Mouse (Mus musculus) layer of hippocampus, postnatal 36 days (tissue): ENCODE data around the gene Ush1g. TPM values are rescaled to one million over a fixed set of nuclear protein-coding genes. Genes with fewer than 3 reads are reported as not detected.

Source experiments
- DNase-seq, 2 experiments: peaks; one replicate each; pipeline ENCODE4 v3.0.0; 2022
- total RNA-seq, 2 experiments: library from RNA; stranded (reverse); gene quantifications; 2 replicates each; pipeline ENCODE4 v1.2.3; 2021

Ush1g gene
- total RNA-seq, 2 experiments from 2014 or later: 0.30 to 0.35 TPM

GRCm38 (mm10) chr11:115329339-115329738 lies 7.5 kb upstream of the Ush1g start:
- DNase-seq: no peak

- DNase-seq: no peak
Measured at GRCm38 (mm10) chr11:115326730-115327129, 4.9 kb upstream of the Ush1g start.

- DNase-seq: no peak
Measured at GRCm38 (mm10) chr11:115323354-115323753, 1.5 kb upstream of the Ush1g start.

GRCm38 (mm10) chr11:115319704-115320383 lies 2.0 kb downstream of the Ush1g start:
- DNase-seq: no peak

- DNase-seq: no peak
Measured at GRCm38 (mm10) chr11:115318245-115319027, 3.4 kb downstream of the Ush1g start.

GRCm38 (mm10) chr11:115317204-115317603 lies 4.6 kb downstream of the Ush1g start:
- DNase-seq: no peak

GRCm38 (mm10) chr11:115314249-115314648 lies 7.6 kb downstream of the Ush1g start:
- no peak for DNase-seq

GRCm38 (mm10) chr11:115308781-115309180 lies 13.1 kb downstream of the Ush1g start:
- DNase-seq: no peak

- no peak for DNase-seq
Measured at GRCm38 (mm10) chr11:115306863-115307262, 15.0 kb downstream of the Ush1g start, which contains the start of gene Otop2. Gene Otop2, plus strand, starts transcription at chr11:115307163.

GRCm38 (mm10) chr11:115303167-115303566 lies 18.7 kb downstream of the Ush1g start:
- DNase-seq: no peak

- no peak for DNase-seq
Measured at GRCm38 (mm10) chr11:115301351-115301750, 20.5 kb downstream of the Ush1g start.

- DNase-seq: no peak
Measured at GRCm38 (mm10) chr11:115300745-115301144, 21.1 kb downstream of the Ush1g start.

- no peak for DNase-seq
Measured at GRCm38 (mm10) chr11:115298160-115298559, 23.7 kb downstream of the Ush1g start.

- DNase-seq: peak; percentile 69 to 76
Measured at GRCm38 (mm10) chr11:115297214-115297826, 24.5 kb downstream of the Ush1g start, which contains the start of gene Fads6. Gene Fads6, minus strand, starts transcription at chr11:115297663.

- DNase-seq: no peak
Measured at GRCm38 (mm10) chr11:115296471-115297210, 25.2 kb downstream of the Ush1g start.

- DNase-seq: no peak
Measured at GRCm38 (mm10) chr11:115295939-115296338, 25.9 kb downstream of the Ush1g start.

- DNase-seq: no peak
Measured at GRCm38 (mm10) chr11:115292631-115293375, 29.0 kb downstream of the Ush1g start.

GRCm38 (mm10) chr11:115291503-115291902 lies 30.3 kb downstream of the Ush1g start:
- DNase-seq: no peak

GRCm38 (mm10) chr11:115290919-115291318 lies 30.9 kb downstream of the Ush1g start:
- DNase-seq: no peak

GRCm38 (mm10) chr11:115290314-115290713 lies 31.5 kb downstream of the Ush1g start:
- no peak for DNase-seq

- DNase-seq: no peak
Measured at GRCm38 (mm10) chr11:115289885-115290284, 32.0 kb downstream of the Ush1g start.

GRCm38 (mm10) chr11:115288305-115288704 lies 33.5 kb downstream of the Ush1g start:
- DNase-seq: no peak
